Mouse (Mus musculus) limb, embryonic 14.5 days (tissue): ENCODE data around the gene Retreg1. TPM values are rescaled to one million over a fixed set of nuclear protein-coding genes. Genes with fewer than 3 reads are reported as not detected.

Source experiments
- ATAC-seq: fragments of 200-750 bp; cut with Nextera tagmentation; 2 replicates; pipeline ENCODE4 v1.8.0; 2017; ENCODE audit warnings: low read depth, moderate number of reproducible peaks, moderate TSS enrichment; ENCODE audit not compliant: low FRiP score
- DNase-seq: peaks from one replicate; pipeline ENCODE4 v3.0.0-alpha.2; 2015; ENCODE audit warnings: low spot score
- H3K27ac ChIP-seq: fragments of 300-500 bp; sonication (generic); replicated peaks from 2 replicates; pipeline ENCODE4 v1.5.1; 2014; ENCODE audit warnings: low read depth, mild to moderate bottlenecking, low read length, moderate library complexity, mixed read lengths
- H3K27me3 ChIP-seq: fragments of 300-500 bp; sonication (generic); 2 replicates; pipeline ENCODE4 v1.6.1; 2014; ENCODE audit warnings: low read length, mixed read lengths; ENCODE audit not compliant: control insufficient read depth, insufficient read depth
- H3K36me3 ChIP-seq: fragments of 300-500 bp; sonication (generic); 2 replicates; pipeline ENCODE4 v1.6.1; 2014; ENCODE audit warnings: mild to moderate bottlenecking, low read length, moderate library complexity, mixed read lengths; ENCODE audit not compliant: control insufficient read depth, insufficient read depth
- H3K4me1 ChIP-seq: fragments of 300-500 bp; sonication (generic); 2 replicates; pipeline ENCODE4 v1.6.1; 2014; ENCODE audit warnings: antibody characterized with exemption, low read length, mixed read lengths; ENCODE audit not compliant: control insufficient read depth, insufficient read depth
- H3K4me2 ChIP-seq: fragments of 300-500 bp; sonication (generic); replicated peaks from 2 replicates; pipeline ENCODE4 v1.6.1; 2014; ENCODE audit warnings: low read depth, mild to moderate bottlenecking, low read length, moderate library complexity; ENCODE audit not compliant: severe bottlenecking
- H3K4me3 ChIP-seq: fragments of 300-500 bp; sonication (generic); replicated peaks from 2 replicates; pipeline ENCODE4 v1.5.1; 2014; ENCODE audit warnings: low read length
- H3K9ac ChIP-seq: fragments of 300-500 bp; sonication (generic); 2 replicates; pipeline ENCODE4 v1.6.1; 2014; ENCODE audit warnings: mild to moderate bottlenecking, low read depth, low read length, moderate library complexity; ENCODE audit not compliant: severe bottlenecking
- H3K9me3 ChIP-seq: fragments of 300-500 bp; sonication (generic); 2 replicates; pipeline ENCODE4 v1.6.1; 2016; ENCODE audit warnings: low read length; ENCODE audit not compliant: control insufficient read depth
- POLR2A ChIP-seq: fragments of 200-500 bp; IDR thresholded peaks from 2 replicates; pipeline ENCODE4 v1.8.0; 2012; ENCODE audit warnings: inconsistent platforms, mild to moderate bottlenecking, moderate library complexity, borderline replicate concordance; ENCODE audit not compliant: insufficient read depth, insufficient read length; ENCODE audit errors: extremely low read depth
- WGBS: fragments of 180-500 bp; shearing (Covaris S2); extraction: QIAGEN DNeasy Blood & Tissue Kit; methylation state at CpG from one replicate; pipeline ENCODE4 v1.1.7; 2014; 5-methylcytosine and 5-hydroxymethylcytosine counted together
- polyA plus RNA-seq, 2 experiments: library from polyadenylated mRNA; depleted of rRNA in 1 of 2; stranded (reverse) in 1 of 2; unstranded in 1 of 2; fragments of >200 nt; fragmentation: Nextera tagmentation in 1 of 2; extraction: Ambion mirVana in 1 of 2; gene quantifications; 2 replicates each; pipeline versions ENCODE4 v1.2.1 to v1.2.3; 2012 to 2014

The Retreg1 gene
- polyA plus RNA-seq, 2 experiments: 2.5 to 4.4 TPM

- no peak for TF ChIP-seq POLR2A
- Histone ChIP-seq H3K27ac (no peak overlapping the region), H3K9ac (no peak overlapping the region), H3K36me3 (no peaks in the 10 kb centered on the region), H3K27me3 (no peaks in the 10 kb centered on the region), H3K9me3 (no peaks in the 10 kb centered on the region), H3K4me3 (no peak overlapping the region), H3K4me2 (no peak overlapping the region), H3K4me1 (no peaks in the 10 kb centered on the region)
- ATAC-seq (no peak), DNase-seq (peak; percentile 69)
- 11% methylated on average over 7 of the region's 7 CpGs for WGBS
Observed at GRCm38 (mm10) chr15:25900540-25900939, 57.6 kb downstream of the Retreg1 start.

GRCm38 (mm10) chr15:25902931-25903615 lies 60.1 kb downstream of the Retreg1 start:
- H3K27ac ChIP-seq: no peak overlapping the region
- no peak overlapping the region for H3K4me3 ChIP-seq
- ATAC-seq: no peak
- no peaks in the 10 kb centered on the region for H3K36me3 ChIP-seq
- H3K9ac ChIP-seq: no peak overlapping the region
- H3K4me2 ChIP-seq: no peak overlapping the region
- no peaks in the 10 kb centered on the region for H3K9me3 ChIP-seq
- H3K4me1 ChIP-seq: peaks cover 4% of the 10 kb centered on the region; the same call in 1 of the 2 replicates
- no peak for DNase-seq
- no peaks in the 10 kb centered on the region for H3K27me3 ChIP-seq
- no peak for TF ChIP-seq POLR2A
- WGBS: 86% methylated on average over 15 of the region's 15 CpGs

GRCm38 (mm10) chr15:25904435-25905021 lies 61.5 kb downstream of the Retreg1 start:
- no peak for TF ChIP-seq POLR2A
- Histone ChIP-seq H3K4me2 (no peak overlapping the region), H3K9ac (no peak overlapping the region), H3K36me3 (no peaks in the 10 kb centered on the region), H3K27ac (no peak overlapping the region), H3K4me1 (peaks cover 4% of the 10 kb centered on the region; the same call in 1 of the 2 replicates), H3K9me3 (no peaks in the 10 kb centered on the region), H3K4me3 (no peak overlapping the region), H3K27me3 (no peaks in the 10 kb centered on the region)
- DNase-seq (no peak), ATAC-seq (no peak)
- WGBS: 67% methylated on average over 14 of the region's 14 CpGs

GRCm38 (mm10) chr15:25909783-25910494 lies 67.0 kb downstream of the Retreg1 start:
- no peak overlapping the region for H3K27ac ChIP-seq
- no peak overlapping the region for H3K9ac ChIP-seq
- H3K9me3 ChIP-seq: no peaks in the 10 kb centered on the region
- H3K27me3 ChIP-seq: no peaks in the 10 kb centered on the region
- peaks cover 4% of the 10 kb centered on the region; the same call in 1 of the 2 replicates for H3K4me1 ChIP-seq
- no peak for ATAC-seq
- no peak for DNase-seq
- no peaks in the 10 kb centered on the region for H3K36me3 ChIP-seq
- no peak overlapping the region for H3K4me2 ChIP-seq
- no peak for TF ChIP-seq POLR2A
- 87% methylated on average over 11 of the region's 11 CpGs for WGBS
- no peak overlapping the region for H3K4me3 ChIP-seq

GRCm38 (mm10) chr15:25910495-25910865 lies 67.5 kb downstream of the Retreg1 start:
- Histone ChIP-seq H3K36me3 (no peaks in the 10 kb centered on the region), H3K9ac (no peak overlapping the region), H3K27me3 (no peaks in the 10 kb centered on the region), H3K27ac (no peak overlapping the region), H3K9me3 (no peaks in the 10 kb centered on the region), H3K4me3 (no peak overlapping the region), H3K4me1 (peaks cover 8% of the 10 kb centered on the region; the same call in 1 of the 2 replicates), H3K4me2 (no peak overlapping the region)
- ATAC-seq (no peak), DNase-seq (no peak)
- WGBS: 32% methylated on average over 1 of the region's 1 CpGs
- TF ChIP-seq POLR2A: no peak
